Mouse (Mus musculus) gastrocnemius, postnatal 4 days (tissue): ENCODE data around the gene Ppp1r37. TPM values are rescaled to one million over a fixed set of nuclear protein-coding genes. Genes with fewer than 3 reads are reported as not detected.

ENCODE experiments used
- DNase-seq, 2 experiments: peaks; one replicate each; pipeline ENCODE4 v3.0.0; 2021 to 2022; ENCODE audit warnings: low spot score in 2 of 2, mixed read lengths in 2 of 2
- total RNA-seq, 2 experiments: library from RNA; stranded (reverse); gene quantifications; 2 replicates each; pipeline ENCODE4 v1.2.3; 2021

The Ppp1r37 gene
- total RNA-seq, 2 experiments from 2014 or later = 44.7 to 46.6 TPM

- DNase-seq = peak; percentile 72 to 84
Measured at GRCm38 (mm10) chr7:19572926-19573775, 10.3 kb upstream of the Ppp1r37 start.

GRCm38 (mm10) chr7:19569647-19570046 is 6.8 kb upstream of the Ppp1r37 start:
- DNase-seq = no peak

- no peak for DNase-seq
Measured at GRCm38 (mm10) chr7:19567426-19567825, 4.5 kb upstream of the Ppp1r37 start.

GRCm38 (mm10) chr7:19565803-19566202 is 2.9 kb upstream of the Ppp1r37 start:
- no peak for DNase-seq

- DNase-seq = no peak
Measured at GRCm38 (mm10) chr7:19564455-19564854, 1.6 kb upstream of the Ppp1r37 start.

GRCm38 (mm10) chr7:19563884-19564283 is 1.0 kb upstream of the Ppp1r37 start:
- no peak for DNase-seq

GRCm38 (mm10) chr7:19561765-19562642 is 872 bp downstream of the Ppp1r37 start:
- peak; percentile 89 to 96 for DNase-seq

- no peak for DNase-seq
Measured at GRCm38 (mm10) chr7:19561431-19561764, 1.5 kb downstream of the Ppp1r37 start.

- DNase-seq = no peak
Measured at GRCm38 (mm10) chr7:19560491-19561260, 2.2 kb downstream of the Ppp1r37 start.

- DNase-seq = no peak
Measured at GRCm38 (mm10) chr7:19558965-19559364, 3.9 kb downstream of the Ppp1r37 start.

- no peak for DNase-seq
Measured at GRCm38 (mm10) chr7:19557982-19558900, 4.6 kb downstream of the Ppp1r37 start.

- DNase-seq = no peak
Measured at GRCm38 (mm10) chr7:19557086-19557485, 5.8 kb downstream of the Ppp1r37 start.

- DNase-seq = no peak
Measured at GRCm38 (mm10) chr7:19554168-19554567, 8.7 kb downstream of the Ppp1r37 start.

- no peak for DNase-seq
Measured at GRCm38 (mm10) chr7:19552443-19552842, 10.4 kb downstream of the Ppp1r37 start.

GRCm38 (mm10) chr7:19551634-19552033 is 11.2 kb downstream of the Ppp1r37 start:
- DNase-seq = no peak

GRCm38 (mm10) chr7:19549394-19549793 is 13.5 kb downstream of the Ppp1r37 start:
- no peak for DNase-seq

GRCm38 (mm10) chr7:19547344-19547969 is 15.4 kb downstream of the Ppp1r37 start:
- no peak for DNase-seq

- no peak for DNase-seq
Measured at GRCm38 (mm10) chr7:19546007-19546406, 16.9 kb downstream of the Ppp1r37 start.

- DNase-seq = no peak
Measured at GRCm38 (mm10) chr7:19543584-19543983, 19.3 kb downstream of the Ppp1r37 start.
